In the genomic region with DNA sequence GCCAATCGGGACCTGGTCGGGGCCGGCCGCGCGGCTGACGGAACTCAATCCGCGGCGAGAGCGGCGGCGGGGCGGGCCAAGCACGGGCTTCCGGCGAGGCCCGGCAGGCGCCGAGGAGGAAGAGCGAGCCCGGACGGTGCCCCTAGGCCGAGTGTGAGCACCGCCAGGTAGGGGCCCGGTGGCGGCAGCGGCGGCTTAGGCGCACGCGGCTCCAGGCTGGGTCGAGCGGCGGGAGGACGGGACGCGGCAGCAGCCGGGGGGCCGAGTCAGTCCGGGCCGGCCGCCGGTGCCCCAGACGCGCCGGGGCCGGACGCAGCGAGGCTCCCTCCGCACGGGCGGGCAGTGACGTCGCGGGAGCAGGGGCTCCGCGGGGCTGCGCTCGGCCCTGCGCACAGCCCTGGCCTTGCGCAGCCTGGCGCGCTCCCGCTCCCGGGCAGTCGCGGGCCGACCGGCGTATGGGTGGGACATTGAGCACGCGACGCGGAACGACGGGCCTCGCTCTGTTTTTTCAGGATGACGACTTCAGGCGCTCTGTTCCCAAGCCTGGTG, we compare ENCODE assay signal across 8 mouse cellular contexts. TPM values are rescaled to one million over a fixed set of nuclear protein-coding genes. Genes with fewer than 3 reads are reported as not detected.
DNase-seq lines count a peak whose midpoint lies in the region; ATAC-seq lines count a peak whose summit lies in the region.

No protein-coding gene starts in this region.

- ATAC-seq in megakaryocyte, adult 5-6 weeks (ENCODE audit: poor library complexity, severe bottlenecking): peak; percentile 25

- H3K27me3 ChIP-seq in hindbrain, embryonic 10.5 days (ENCODE audit: insufficient read depth, poor library complexity, severe bottlenecking): no peaks in the 10 kb centered on the region

- peak overlapping the region; percentile 97 for H3K27ac ChIP-seq in hindbrain, embryonic 10.5 days

- under 1% methylated on average over 80 of the region's 80 CpGs for WGBS in hindbrain, embryonic 10.5 days

- H3K36me3 ChIP-seq in hindbrain, embryonic 10.5 days: peaks cover 41% of the 10 kb centered on the region

- peak overlapping the region; percentile 95 for H3K4me3 ChIP-seq in hindbrain, embryonic 10.5 days

- DNase-seq in embryo, embryonic 10 days (ENCODE audit: low spot score): peak; percentile 51
- DNase-seq in embryo, embryonic 9.5 days (ENCODE audit: extremely low spot score): no peak
- peak; percentile 32 for DNase-seq in ovary, adult 18-20 months (ENCODE audit: low spot score)
- DNase-seq in ovary, postnatal 10 days (ENCODE audit: low spot score): no peak
- DNase-seq in hindbrain, embryonic 10.5 days (ENCODE audit: low spot score): no peak
- no peak for DNase-seq in urinary bladder, postnatal 10 days (ENCODE audit: low spot score)
- no peak for DNase-seq in retina, postnatal 1 day

- H3K4me1 ChIP-seq in hindbrain, embryonic 10.5 days (replicated peaks): peaks cover 33% of the 10 kb centered on the region

- H3K9me3 ChIP-seq in hindbrain, embryonic 10.5 days: no peaks in the 10 kb centered on the region

RNA-seq across cellular contexts. Expression of a gene that starts 0.3 kb away (rescaled TPM):
- 278 and 297 TPM in 2 replicates for polyA plus RNA-seq in hindbrain, embryonic 10.5 days (2016; fragmentation: Nextera tagmentation; extraction: Ambion mirVana)
- total RNA-seq in megakaryocyte, adult 5-6 weeks (2015): 55.7 and 58.0 TPM in 2 replicates
- 32.0 and 39.1 TPM in 2 replicates for total RNA-seq in megakaryocyte, adult 5-6 weeks (2017)

RNA-seq across cellular contexts. Expression of a gene that starts 52.5 kb away (rescaled TPM):
- polyA plus RNA-seq in hindbrain, embryonic 10.5 days (2016; fragmentation: Nextera tagmentation; extraction: Ambion mirVana): 29.0 and 42.2 TPM in 2 replicates
- 22.0 and 23.2 TPM in 2 replicates for total RNA-seq in megakaryocyte, adult 5-6 weeks (2015)
- total RNA-seq in megakaryocyte, adult 5-6 weeks (2017): 39.8 and 62.2 TPM in 2 replicates

RNA-seq across cellular contexts. Expression of a gene that starts 54.1 kb away (rescaled TPM):
- polyA plus RNA-seq in hindbrain, embryonic 10.5 days (2016; fragmentation: Nextera tagmentation; extraction: Ambion mirVana): 7.2 and 10.8 TPM in 2 replicates
- 0.48 and 0.83 TPM in 2 replicates for total RNA-seq in megakaryocyte, adult 5-6 weeks (2015)
- total RNA-seq in megakaryocyte, adult 5-6 weeks (2017): 0.18 and 4.0 TPM in 2 replicates

Comparison
In these comparisons a context has a peak if more than half of its experiments do, and no peak if none do; other contexts are left out.
1. DNase-seq: peak in embryo, embryonic 10 days (single experiment) and ovary, adult 18-20 months (single experiment); none in embryo, embryonic 9.5 days (single experiment), ovary, postnatal 10 days (single experiment), hindbrain, embryonic 10.5 days (single experiment), urinary bladder, postnatal 10 days (single experiment) and retina, postnatal 1 day (single experiment).